ENCODE assay signal across 8 mouse cellular contexts in genomic region chr2:122148242-122148917, GRCm38 (mm10). TPM values are rescaled to one million over a fixed set of nuclear protein-coding genes. Genes with fewer than 3 reads are reported as not detected.
A peak's percentile ranks its signal among the peaks of the same experiment; 100 is the strongest.
DNase-seq lines count a peak whose midpoint lies in the region; ATAC-seq and TF ChIP-seq lines count a peak whose summit lies in the region.
"Had no signal": no experiment of that assay in that cellular context is flagged by ENCODE, and none has a peak within 500 bp of the region (broad histone marks: within the 10 kb centered on the region; RNA-seq: fewer than 3 reads in every experiment).

No protein-coding gene starts in this region.

- H3K4me3 ChIP-seq in intestine, embryonic 14.5 days (ENCODE audit: low read depth, low read length) = peak overlapping the region; percentile 72
- H3K4me3 ChIP-seq in limb, embryonic 13.5 days = peak overlapping the region; percentile 66
- peak overlapping the region; percentile 66 for H3K4me3 ChIP-seq in midbrain, embryonic 12.5 days

- H3K9ac ChIP-seq in intestine, embryonic 14.5 days (ENCODE audit: low read length) = peak overlapping the region; percentile 74
- peak overlapping the region; percentile 74 for H3K9ac ChIP-seq in limb, embryonic 13.5 days
- peak overlapping the region; percentile 76 for H3K9ac ChIP-seq in midbrain, embryonic 12.5 days (replicated peaks)

- peaks cover 9% of the 10 kb centered on the region; the same call in 1 of the 2 replicates for H3K36me3 ChIP-seq in intestine, embryonic 14.5 days (ENCODE audit: control insufficient read depth, insufficient read depth, low read length)
- H3K36me3 ChIP-seq in limb, embryonic 13.5 days = peaks cover 21% of the 10 kb centered on the region
- no peaks in the 10 kb centered on the region for H3K36me3 ChIP-seq in midbrain, embryonic 12.5 days

- no peaks in the 10 kb centered on the region for H3K9me3 ChIP-seq in intestine, embryonic 14.5 days (ENCODE audit: control insufficient read depth, low read length)
- H3K9me3 ChIP-seq in limb, embryonic 13.5 days = no peaks in the 10 kb centered on the region
- H3K9me3 ChIP-seq in midbrain, embryonic 12.5 days = no peaks in the 10 kb centered on the region

- intact Hi-C loops in gastrocnemius, postnatal 36 days (cut with DNase I) = no loop called here

- in situ Hi-C loops in Patski (cut with MboI; ENCODE audit: low pct_unique_long_range_greater_than_20kb) = no loop called here

- WGBS in intestine, embryonic 14.5 days = 22% methylated on average over 18 of the region's 18 CpGs
- 30% methylated on average over 18 of the region's 18 CpGs for WGBS in limb, embryonic 13.5 days
- 42% methylated on average over 18 of the region's 18 CpGs for WGBS in midbrain, embryonic 12.5 days

- POLR2A ChIA-PET in Patski (lab: Charles Lee) = interaction anchor here (1.2 kb wide), 2 partner anchors 29 to 30 kb away, joined by 4 to 10 read pairs; partner anchors contain the start of gene Spg11

- H3K27ac ChIP-seq in intestine, embryonic 14.5 days (ENCODE audit: low read depth) = peak overlapping the region; percentile 54
- H3K27ac ChIP-seq in limb, embryonic 13.5 days = no peak overlapping the region
- H3K27ac ChIP-seq in midbrain, embryonic 12.5 days (replicated peaks) = no peak overlapping the region

- peak overlapping the region; percentile 62 for H3K4me2 ChIP-seq in intestine, embryonic 14.5 days (ENCODE audit: low read length)
- peak overlapping the region; percentile 72 for H3K4me2 ChIP-seq in limb, embryonic 13.5 days (replicated peaks)
- peak overlapping the region; percentile 84 for H3K4me2 ChIP-seq in midbrain, embryonic 12.5 days (replicated peaks)

- peak; percentile 17 for ATAC-seq in Patski
- no peak; the same call in 1 of the 2 replicates for ATAC-seq in intestine, embryonic 14.5 days (replicated peaks; ENCODE audit: low FRiP score, low TSS enrichment, low read depth)
- ATAC-seq in limb, embryonic 13.5 days (ENCODE audit: low FRiP score, low read depth) = peak; percentile 6; the same call in 1 of the 2 replicates
- 0 out of 2 replicates have a peak, but pooled peaks have one; percentile 5 for ATAC-seq in midbrain, embryonic 12.5 days (ENCODE audit: low FRiP score, low read depth)

- DNase-seq in Patski (ENCODE audit: low read depth, low spot score) = peak; percentile 64
- peak; percentile 16 to 33 for DNase-seq in cerebellum, postnatal 14 days
- peak; percentile 45 to 46 for DNase-seq in gastrocnemius, postnatal 36 days
- DNase-seq in intestine, embryonic 14.5 days (ENCODE audit: low spot score) = peak; percentile 75
- DNase-seq in spleen, postnatal 10 days (ENCODE audit: low spot score in 2 of 2) = peak; percentile 58 to 80

- no peaks in the 10 kb centered on the region; the same call in 1 of the 2 replicates for H3K4me1 ChIP-seq in intestine, embryonic 14.5 days (replicated peaks; ENCODE audit: control insufficient read depth, insufficient read depth, low read length)
- peaks cover 9% of the 10 kb centered on the region for H3K4me1 ChIP-seq in limb, embryonic 13.5 days
- H3K4me1 ChIP-seq in midbrain, embryonic 12.5 days = peaks cover 10% of the 10 kb centered on the region; the same call in 1 of the 2 replicates

- CTCF ChIA-PET in Patski (lab: Charles Lee) = interaction anchor here (1.5 kb wide), 1 partner anchor 13 kb away, joined by 3 read pairs; no protein-coding TSS in a partner anchor

- no peak for TF ChIP-seq CTCF in Patski (IDR thresholded peaks at IDR 0.05)

- no peaks in the 10 kb centered on the region for H3K27me3 ChIP-seq in Patski
- no peaks in the 10 kb centered on the region for H3K27me3 ChIP-seq in intestine, embryonic 14.5 days (replicated peaks; ENCODE audit: control insufficient read depth, insufficient read depth, low read length)
- no peaks in the 10 kb centered on the region for H3K27me3 ChIP-seq in limb, embryonic 13.5 days
- H3K27me3 ChIP-seq in midbrain, embryonic 12.5 days = no peaks in the 10 kb centered on the region

RNA-seq across cellular contexts. Expression of gene B2m, which starts 0.9 kb away (rescaled TPM):
- 598 TPM for polyA plus RNA-seq in Patski (2021)
- 10 to 100 TPM; 61.2 to 75.7 TPM for total RNA-seq in gastrocnemius, postnatal 36 days (2021)
- 318 and 332 TPM in 2 replicates for polyA plus RNA-seq in intestine, embryonic 14.5 days (2014; fragmentation: Nextera tagmentation; extraction: Ambion mirVana)
- polyA plus RNA-seq in limb, embryonic 13.5 days (2015; fragmentation: Nextera tagmentation; extraction: Ambion mirVana) = 212 and 235 TPM in 2 replicates
- polyA plus RNA-seq in midbrain, embryonic 12.5 days (2016; fragmentation: Nextera tagmentation; extraction: Ambion mirVana) = 107 and 122 TPM in 2 replicates

RNA-seq across cellular contexts. Expression of gene Trim69, which starts 12.1 kb away (rescaled TPM):
- 0.14 TPM for polyA plus RNA-seq in Patski (2021)
- not detected for total RNA-seq in gastrocnemius, postnatal 36 days (2021)
- polyA plus RNA-seq in intestine, embryonic 14.5 days (2014; fragmentation: Nextera tagmentation; extraction: Ambion mirVana) = not detected in 2 replicates
- 0.14 TPM in 1 of 2 replicates, not detected in the other for polyA plus RNA-seq in limb, embryonic 13.5 days (2015; fragmentation: Nextera tagmentation; extraction: Ambion mirVana)
- not detected in 2 replicates for polyA plus RNA-seq in midbrain, embryonic 12.5 days (2016; fragmentation: Nextera tagmentation; extraction: Ambion mirVana)
- total RNA-seq: layer of hippocampus, postnatal 36 days had no signal

RNA-seq across cellular contexts. Expression of gene Spg11, which starts 30.2 kb away (rescaled TPM):
- polyA plus RNA-seq in Patski (2021) = 17.0 TPM
- 1 to 10 TPM; 4.1 to 4.8 TPM for total RNA-seq in gastrocnemius, postnatal 36 days (2021)
- 11.3 and 11.9 TPM in 2 replicates for polyA plus RNA-seq in intestine, embryonic 14.5 days (2014; fragmentation: Nextera tagmentation; extraction: Ambion mirVana)
- 8.1 and 9.4 TPM in 2 replicates for polyA plus RNA-seq in limb, embryonic 13.5 days (2015; fragmentation: Nextera tagmentation; extraction: Ambion mirVana)
- polyA plus RNA-seq in midbrain, embryonic 12.5 days (2016; fragmentation: Nextera tagmentation; extraction: Ambion mirVana) = 15.0 and 16.4 TPM in 2 replicates

RNA-seq across cellular contexts. Expression of gene Patl2, which starts 37.6 kb away (rescaled TPM):
- polyA plus RNA-seq in Patski (2021) = 0.05 TPM
- total RNA-seq in gastrocnemius, postnatal 36 days (2021) = not detected
- 0.13 TPM in 1 of 2 replicates, not detected in the other for polyA plus RNA-seq in intestine, embryonic 14.5 days (2014; fragmentation: Nextera tagmentation; extraction: Ambion mirVana)
- polyA plus RNA-seq in limb, embryonic 13.5 days (2015; fragmentation: Nextera tagmentation; extraction: Ambion mirVana) = 0.08 TPM in 1 of 2 replicates, not detected in the other
- not detected in 2 replicates for polyA plus RNA-seq in midbrain, embryonic 12.5 days (2016; fragmentation: Nextera tagmentation; extraction: Ambion mirVana)

RNA-seq across cellular contexts. Expression of gene Terb2, which starts 37.7 kb away (rescaled TPM):
- polyA plus RNA-seq in Patski (2021) = not detected
- total RNA-seq in gastrocnemius, postnatal 36 days (2021) = not detected
- not detected in 2 replicates for polyA plus RNA-seq in intestine, embryonic 14.5 days (2014; fragmentation: Nextera tagmentation; extraction: Ambion mirVana)
- not detected in 2 replicates for polyA plus RNA-seq in limb, embryonic 13.5 days (2015; fragmentation: Nextera tagmentation; extraction: Ambion mirVana)
- not detected in 2 replicates for polyA plus RNA-seq in midbrain, embryonic 12.5 days (2016; fragmentation: Nextera tagmentation; extraction: Ambion mirVana)
- total RNA-seq: layer of hippocampus, postnatal 36 days had no signal

Comparison
In these comparisons a context has a peak if more than half of its experiments do, and no peak if none do; other contexts are left out.
1. DNase-seq: peak in every context shown above with its lines; median percentile 75 in intestine, embryonic 14.5 days; 69 in spleen, postnatal 10 days; 64 in Patski; 46 in gastrocnemius, postnatal 36 days; 24 in cerebellum, postnatal 14 days.